Mouse (Mus musculus) ES-Bruce4 (cell line): Measurements from ENCODE around the gene Sdc4.

Source experiments
- EP300 ChIP-seq: IDR thresholded peaks from 2 replicates; pipeline ENCODE4 v1.6.1; 2011; ENCODE audit warnings: low read depth, low read length; ENCODE audit not compliant: insufficient read depth
- POLR2A ChIP-seq: IDR thresholded peaks from one replicate; pipeline ENCODE4 v1.8.1; 2011; ENCODE audit warnings: low read length; ENCODE audit not compliant: insufficient read depth

- TF ChIP-seq POLR2A, result no peak
- TF ChIP-seq EP300, result no peak
These were observed 16.7 kb downstream of the Sdc4 start for GRCm38 (mm10) chr2:164426952-164427351.
